Mouse (Mus musculus): ENCODE results near the gene Sarm1. TPM values are rescaled to one million over a fixed set of nuclear protein-coding genes. Genes with fewer than 3 reads are reported as not detected.
"Not testable (repeated sequence)": the region's sequence is repeated elsewhere in the genome, so short reads cannot be mapped to it uniquely, and the experiment has no call there.

Sarm1 gene
- polyA plus RNA-seq (2016; fragmentation: Nextera tagmentation; extraction: Ambion mirVana): 0.10 and 1.5 TPM in 2 replicates

DNA sequence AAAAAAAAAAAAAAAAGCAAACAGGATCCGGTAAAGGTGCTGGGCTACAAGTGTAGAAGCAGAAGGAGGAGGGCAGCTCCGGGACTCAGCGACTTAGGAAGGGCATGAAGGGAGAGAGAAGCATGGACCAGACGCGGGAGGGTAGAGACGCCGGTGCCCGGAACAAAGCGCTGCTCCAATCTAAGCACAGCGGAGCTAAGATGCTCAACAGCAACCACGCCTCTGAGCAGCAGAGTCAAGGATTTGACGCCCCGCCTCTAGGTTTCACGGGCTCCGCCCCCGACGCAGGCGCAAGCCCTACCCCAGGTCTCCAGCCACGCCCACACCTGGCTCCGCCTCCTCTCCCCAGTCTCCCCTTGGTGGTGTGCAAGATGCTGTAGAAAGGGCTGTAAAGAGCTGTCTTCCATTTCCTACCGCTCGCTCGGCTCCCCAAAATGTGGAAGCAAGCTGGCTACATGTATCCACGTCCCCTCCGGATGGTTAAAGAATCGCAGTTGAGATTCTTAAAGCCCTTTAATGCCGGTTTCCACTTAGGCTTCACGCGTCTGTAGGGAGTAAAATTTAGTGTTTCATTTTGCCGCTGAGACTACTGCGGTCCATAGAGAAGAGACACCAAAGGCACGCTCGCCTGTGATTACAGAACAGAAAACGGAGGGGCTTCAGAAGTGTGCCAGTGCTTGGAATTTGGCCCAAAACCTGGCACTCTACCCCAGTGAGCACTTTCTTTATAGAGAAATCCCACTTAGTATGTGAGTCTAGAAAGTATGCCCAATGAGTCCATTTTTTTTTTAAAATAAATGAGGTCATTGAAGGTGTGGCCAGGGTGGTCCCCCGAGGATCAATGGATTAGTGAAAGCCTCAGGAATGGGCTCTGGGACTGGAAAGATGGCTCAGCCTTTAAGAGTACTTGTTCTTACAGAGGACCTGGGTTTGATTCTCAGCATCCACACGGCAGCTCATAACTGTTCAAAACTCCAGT, at the start of gene Sarm1:
Sarm1 (minus strand) TSS at position 211 of the 979 bp plus-strand sequence.
- peak; percentile 94 for DNase-seq (ENCODE audit: low spot score)
- H3K4me1 ChIP-seq: peaks cover 14% of the 10 kb centered on the region
- H3K4me3 ChIP-seq: peak within 1 kb of the TSS; percentile 67
- no peaks in the 10 kb centered on the region for H3K36me3 ChIP-seq
- H3K27me3 ChIP-seq (ENCODE audit: insufficient read depth, poor library complexity, severe bottlenecking): peaks cover 80% of the 10 kb centered on the region
- no peak within 1 kb of the TSS; the same call in 1 of the 2 replicates for H3K27ac ChIP-seq
- no peaks in the 10 kb centered on the region for H3K9me3 ChIP-seq
- WGBS: 4% methylated on average over 36 of the region's 36 CpGs

DNA sequence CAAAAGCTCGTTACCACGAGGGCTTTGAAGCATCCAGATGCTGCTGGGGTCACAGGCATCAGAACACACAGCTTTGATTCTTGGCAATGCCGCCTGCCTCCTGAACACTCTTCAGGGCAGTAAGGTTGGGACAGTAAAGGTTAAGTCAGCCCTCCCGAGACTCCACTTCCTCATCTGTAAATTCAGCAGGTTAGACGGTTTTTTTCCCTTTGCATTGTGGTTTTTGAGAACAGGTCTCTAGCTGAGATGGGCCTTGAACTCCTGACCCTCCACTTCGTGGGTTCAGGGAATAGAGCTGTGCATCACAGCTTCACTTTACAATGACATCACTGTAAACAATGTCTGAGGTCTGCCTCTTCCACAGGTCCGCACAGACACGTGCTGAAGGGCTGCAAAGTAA, 47.6 kb upstream of the Sarm1 start:
- Histone ChIP-seq H3K9me3 (no peaks in the 10 kb centered on the region), H3K36me3 (peaks cover 43% of the 10 kb centered on the region), H3K27ac (no peak overlapping the region), H3K4me3 (no peak overlapping the region), H3K4me1 (peaks cover 17% of the 10 kb centered on the region), H3K27me3 (ENCODE audit: insufficient read depth, poor library complexity, severe bottlenecking) (no peaks in the 10 kb centered on the region)
- no peak for DNase-seq (ENCODE audit: low spot score)
- 61% methylated on average over 8 of the region's 8 CpGs for WGBS

DNA sequence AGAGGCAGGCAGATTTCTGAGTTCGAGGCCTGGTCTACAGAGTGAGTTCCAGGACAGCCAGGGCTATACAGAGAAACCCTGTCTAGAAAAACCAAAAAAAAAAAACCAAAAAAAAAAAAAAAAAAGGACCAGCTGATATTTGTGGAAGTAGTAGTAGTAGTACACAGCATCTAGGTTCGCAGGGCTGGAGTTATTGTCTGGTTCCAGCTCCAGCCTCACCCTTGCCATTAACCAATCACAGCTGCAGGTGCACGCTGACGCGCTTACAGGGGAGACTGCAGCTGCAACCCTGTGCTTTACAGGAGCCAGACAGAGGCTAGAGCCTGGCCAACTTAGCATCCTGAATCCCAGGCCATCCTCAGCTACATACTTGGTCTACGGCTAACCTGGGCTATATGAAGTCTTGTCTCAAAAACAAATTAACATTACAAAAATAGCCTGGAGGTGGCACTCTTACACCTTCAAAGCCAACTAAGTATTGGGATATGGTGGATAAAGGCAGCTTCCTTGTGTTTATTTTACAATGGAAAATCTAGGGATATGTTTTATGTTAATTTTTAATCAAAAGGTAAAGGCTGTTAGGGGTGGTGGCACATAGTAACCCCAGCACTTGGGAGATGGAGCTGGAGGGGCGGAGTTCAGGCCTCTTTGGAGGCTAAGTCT, 47.0 kb upstream of the Sarm1 start:
- H3K27me3 ChIP-seq (ENCODE audit: insufficient read depth, poor library complexity, severe bottlenecking): no peaks in the 10 kb centered on the region
- H3K4me3 ChIP-seq: no peak overlapping the region
- no peaks in the 10 kb centered on the region for H3K9me3 ChIP-seq
- H3K27ac ChIP-seq: no peak overlapping the region
- peaks cover 49% of the 10 kb centered on the region for H3K36me3 ChIP-seq
- H3K4me1 ChIP-seq: peaks cover 13% of the 10 kb centered on the region
- no peak for DNase-seq (ENCODE audit: low spot score)
- WGBS: 93% methylated on average over 7 of the region's 7 CpGs

DNA sequence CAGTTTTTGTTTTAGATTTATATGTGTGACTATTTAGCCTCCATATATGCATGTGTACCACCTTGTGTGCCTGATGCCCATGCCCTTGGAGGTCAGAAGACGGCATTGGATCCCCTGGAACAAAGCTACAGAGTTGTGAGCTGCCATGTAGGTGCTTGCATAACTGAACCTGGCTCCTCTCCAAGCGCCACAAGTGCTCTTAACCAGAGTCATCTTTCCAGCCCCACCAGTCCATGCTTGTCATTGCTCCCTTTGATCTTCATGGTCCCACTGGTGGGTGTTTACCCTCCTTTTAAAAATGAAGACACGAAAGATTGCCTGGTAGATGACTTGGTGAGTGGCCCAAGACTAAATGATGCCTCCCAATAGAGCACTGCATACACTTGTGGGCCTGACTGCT, 42.8 kb upstream of the Sarm1 start:
- no peak overlapping the region for H3K27ac ChIP-seq
- no peaks in the 10 kb centered on the region for H3K27me3 ChIP-seq (ENCODE audit: insufficient read depth, poor library complexity, severe bottlenecking)
- H3K4me3 ChIP-seq: no peak overlapping the region
- no peak for DNase-seq (ENCODE audit: low spot score)
- peaks cover 13% of the 10 kb centered on the region for H3K4me1 ChIP-seq
- no peaks in the 10 kb centered on the region for H3K9me3 ChIP-seq
- peaks cover 57% of the 10 kb centered on the region for H3K36me3 ChIP-seq
- 86% methylated on average over 3 of the region's 3 CpGs for WGBS

DNA sequence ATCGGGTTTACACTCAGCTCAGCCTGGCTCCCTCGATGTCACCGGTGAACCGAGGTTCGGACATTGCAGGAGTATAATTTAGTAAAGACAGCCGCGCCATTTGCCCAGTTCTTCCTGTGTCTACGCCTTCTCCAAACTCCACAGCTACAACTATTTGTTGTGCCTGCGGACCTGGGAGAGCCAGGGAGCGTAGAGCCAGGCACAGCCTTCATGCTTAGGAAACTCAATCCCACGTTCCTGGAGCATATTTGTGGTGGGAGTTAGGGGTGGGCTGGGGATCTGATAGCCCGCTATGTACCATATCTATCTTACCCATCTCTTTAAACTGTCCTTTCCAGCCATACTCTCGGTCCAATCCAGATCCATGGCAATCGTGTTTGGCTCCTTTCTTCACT, 39.1 kb upstream of the Sarm1 start:
- DNase-seq (ENCODE audit: low spot score): no peak
- peak overlapping the region; percentile 93 for H3K27ac ChIP-seq
- peaks cover 39% of the 10 kb centered on the region for H3K36me3 ChIP-seq
- H3K27me3 ChIP-seq (ENCODE audit: insufficient read depth, poor library complexity, severe bottlenecking): no peaks in the 10 kb centered on the region
- peak overlapping the region; percentile 87 for H3K4me3 ChIP-seq
- no peaks in the 10 kb centered on the region for H3K9me3 ChIP-seq
- peaks cover 29% of the 10 kb centered on the region for H3K4me1 ChIP-seq
- WGBS: 3% methylated on average over 14 of the region's 14 CpGs

DNA sequence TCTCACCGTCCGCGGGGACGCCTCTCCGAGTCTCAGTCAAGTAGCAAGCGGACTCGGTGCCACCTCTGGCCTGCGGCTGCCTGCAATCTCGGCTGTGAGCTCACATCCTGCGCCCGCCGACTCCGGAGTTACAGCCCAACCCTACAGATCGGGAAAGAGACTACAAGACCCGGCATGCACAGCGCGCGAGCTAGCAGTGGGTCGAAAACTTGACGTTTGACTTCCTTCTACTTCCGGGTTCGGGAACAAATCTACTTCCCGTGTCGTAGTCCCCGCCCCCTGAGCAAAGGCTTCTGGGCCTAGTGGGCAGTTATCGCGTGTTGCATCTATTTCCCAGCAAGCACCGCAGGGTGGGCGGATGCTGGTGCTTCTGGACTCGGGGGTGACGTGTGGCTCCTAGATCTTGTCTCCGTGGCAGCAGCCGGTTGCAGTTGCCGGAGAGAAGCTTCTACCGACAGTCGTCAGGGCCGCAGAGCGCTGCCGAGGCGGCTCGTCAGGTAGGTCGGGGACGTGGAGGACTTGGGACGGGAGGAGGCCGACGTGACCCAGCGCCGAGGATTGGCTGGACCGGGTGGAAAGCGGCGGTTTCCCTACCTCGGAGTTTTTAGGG, 38.6 kb upstream of the Sarm1 start, which contains the start of the genes Tnfaip1 and Ift20:
Tnfaip1 (minus strand) TSS at position 253 of the 610 bp plus-strand sequence.
Ift20 (plus strand) TSS at position 282 of the 610 bp plus-strand sequence.
- Histone ChIP-seq H3K4me1 (peaks cover 29% of the 10 kb centered on the region), H3K9me3 (no peaks in the 10 kb centered on the region), H3K27ac (peak within 1 kb of the TSS; percentile 93), H3K36me3 (peaks cover 35% of the 10 kb centered on the region), H3K4me3 (peak within 1 kb of the TSS; percentile 87), H3K27me3 (ENCODE audit: insufficient read depth, poor library complexity, severe bottlenecking) (no peaks in the 10 kb centered on the region)
- peak; percentile 100 for DNase-seq (ENCODE audit: low spot score)
- under 1% methylated on average over 52 of the region's 52 CpGs for WGBS

DNA sequence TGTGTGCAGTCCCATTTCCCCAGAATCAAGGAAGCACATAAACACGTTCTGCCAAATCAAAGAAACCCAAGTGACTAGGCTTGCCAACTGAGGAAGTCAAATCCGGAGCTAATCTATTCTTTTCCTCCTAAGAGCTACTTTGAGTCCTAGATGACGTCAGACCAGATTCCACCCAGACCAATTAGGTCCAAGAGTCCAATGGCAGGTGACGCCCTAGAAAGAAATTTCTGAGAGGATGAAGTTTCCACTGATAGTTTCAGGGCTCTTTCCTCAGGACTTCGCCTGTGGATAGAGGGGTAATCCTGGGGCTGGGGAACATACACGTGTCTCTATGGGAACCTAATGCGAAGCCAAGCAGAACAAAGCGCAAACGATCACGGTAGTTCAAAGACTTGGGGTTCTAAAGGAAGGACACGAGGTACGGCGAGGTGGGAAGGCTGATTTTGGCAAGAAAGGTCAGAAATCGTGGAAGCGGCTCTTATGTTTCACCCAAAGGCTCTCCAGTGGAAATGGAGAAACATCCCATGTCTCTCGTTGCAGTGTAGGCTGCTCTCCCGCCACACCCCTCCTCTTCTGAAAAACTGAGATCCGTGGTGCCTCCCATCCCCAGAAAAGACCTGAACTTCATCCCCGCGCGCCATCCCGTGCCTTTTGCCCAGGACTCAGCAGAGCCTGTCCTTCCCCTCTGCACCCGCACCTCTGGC, 38.0 kb upstream of the Sarm1 start:
- peak overlapping the region; percentile 87 for H3K4me3 ChIP-seq
- WGBS: under 1% methylated on average over 23 of the region's 23 CpGs
- no peak for DNase-seq (ENCODE audit: low spot score)
- peak overlapping the region; percentile 93 for H3K27ac ChIP-seq
- H3K27me3 ChIP-seq (ENCODE audit: insufficient read depth, poor library complexity, severe bottlenecking): no peaks in the 10 kb centered on the region
- peaks cover 29% of the 10 kb centered on the region for H3K4me1 ChIP-seq
- H3K36me3 ChIP-seq: peaks cover 34% of the 10 kb centered on the region
- H3K9me3 ChIP-seq: no peaks in the 10 kb centered on the region

DNA sequence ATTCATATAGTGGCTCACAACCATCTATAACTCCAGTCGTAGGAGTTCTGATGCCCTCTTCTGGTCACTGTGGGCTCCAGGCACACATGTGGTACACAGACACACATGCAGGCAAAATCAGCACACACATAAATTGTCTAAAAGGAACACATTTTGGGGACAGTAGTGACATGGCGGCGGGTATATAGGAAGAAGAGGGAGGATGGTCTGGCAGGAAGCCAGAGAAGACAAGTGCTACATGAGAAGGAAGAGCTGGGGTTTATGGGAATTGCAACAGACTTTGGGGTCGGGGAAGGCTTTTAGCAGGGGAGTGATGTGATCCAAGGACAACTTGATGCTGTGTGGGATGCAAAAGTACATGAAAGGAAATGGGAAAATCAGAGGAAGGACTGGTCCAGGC, 37.0 kb upstream of the Sarm1 start:
- H3K36me3 ChIP-seq: peaks cover 34% of the 10 kb centered on the region
- no peaks in the 10 kb centered on the region for H3K9me3 ChIP-seq
- no peak overlapping the region for H3K27ac ChIP-seq
- WGBS: 78% methylated on average over 4 of the region's 4 CpGs
- H3K4me1 ChIP-seq: peaks cover 35% of the 10 kb centered on the region
- H3K4me3 ChIP-seq: peak overlapping the region; percentile 87
- H3K27me3 ChIP-seq (ENCODE audit: insufficient read depth, poor library complexity, severe bottlenecking): no peaks in the 10 kb centered on the region
- DNase-seq (ENCODE audit: low spot score): no peak

DNA sequence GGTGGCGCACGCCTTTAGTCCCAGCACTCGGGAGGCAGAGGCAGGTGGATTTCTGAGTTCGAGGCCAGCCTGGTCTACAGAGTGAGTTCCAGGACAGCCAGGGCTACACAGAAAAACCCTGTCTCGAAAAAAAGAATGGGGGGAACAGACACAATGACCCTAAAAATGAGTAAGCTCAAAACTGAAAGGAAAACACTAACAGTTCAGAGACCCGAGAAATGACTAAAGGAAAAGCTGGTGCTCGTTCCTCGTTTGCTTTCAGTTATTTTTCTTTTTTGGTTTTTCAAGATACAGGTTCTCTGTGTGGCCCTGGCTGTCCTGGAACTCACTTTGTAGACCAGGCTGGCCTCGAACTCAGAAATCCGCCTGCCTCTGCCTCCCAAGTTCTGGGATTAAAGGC, 34.0 kb upstream of the Sarm1 start:
- peaks cover 26% of the 10 kb centered on the region for H3K4me1 ChIP-seq
- DNase-seq (ENCODE audit: low spot score); H3K27ac ChIP-seq; H3K27me3 ChIP-seq (ENCODE audit: insufficient read depth, poor library complexity, severe bottlenecking); H3K4me3 ChIP-seq; H3K9me3 ChIP-seq: not testable (repeated sequence)
- WGBS: 80% methylated on average over 10 of the region's 10 CpGs
- peaks cover 52% of the 10 kb centered on the region for H3K36me3 ChIP-seq

DNA sequence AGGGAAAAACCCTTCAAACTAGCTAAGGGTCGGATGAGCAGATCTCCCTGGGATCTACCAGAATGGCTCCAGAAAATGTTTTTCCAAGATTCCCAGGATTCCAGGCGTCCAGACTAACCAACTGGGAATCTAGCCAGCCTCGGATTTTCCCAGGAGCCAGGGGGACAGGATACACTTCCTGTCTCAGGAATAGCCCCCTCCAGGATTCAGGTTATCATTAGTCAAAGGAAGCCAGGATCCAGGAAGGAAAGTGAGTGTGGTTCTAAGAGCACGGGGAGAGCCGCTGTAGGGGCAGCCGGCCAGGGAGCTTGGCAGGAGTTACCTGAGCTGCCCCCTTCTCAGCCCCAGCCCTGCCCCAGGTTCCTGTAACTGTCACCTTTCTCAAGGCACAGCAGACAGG, 33.5 kb upstream of the Sarm1 start:
- Histone ChIP-seq H3K27me3 (ENCODE audit: insufficient read depth, poor library complexity, severe bottlenecking) (no peaks in the 10 kb centered on the region), H3K27ac (0 out of 2 replicates have a peak overlapping the region, but pooled peaks have one; percentile 60), H3K9me3 (no peaks in the 10 kb centered on the region), H3K36me3 (peaks cover 57% of the 10 kb centered on the region), H3K4me1 (peaks cover 26% of the 10 kb centered on the region), H3K4me3 (no peak overlapping the region)
- 66% methylated on average over 6 of the region's 6 CpGs for WGBS
- DNase-seq (ENCODE audit: low spot score): no peak

DNA sequence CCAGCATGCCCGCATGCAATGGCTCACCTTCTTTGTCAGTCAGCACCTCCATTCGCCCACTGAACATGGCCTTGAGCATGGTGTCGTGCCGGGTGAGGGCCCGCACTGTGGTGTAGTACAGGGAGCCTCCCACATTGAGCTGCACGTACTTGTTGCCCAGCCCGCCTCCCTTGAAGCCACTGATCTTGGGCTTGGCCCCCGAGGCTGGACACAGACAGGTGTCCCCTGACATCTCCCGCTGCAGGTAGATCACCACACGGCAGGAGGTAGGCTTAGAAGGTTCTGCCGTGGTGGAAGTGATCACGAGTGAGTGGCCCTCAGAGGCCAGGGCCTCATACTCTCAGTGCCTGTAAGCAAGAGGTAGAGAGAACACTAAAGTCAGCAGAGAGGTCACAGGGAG, 32.4 kb upstream of the Sarm1 start:
- no peak for DNase-seq (ENCODE audit: low spot score)
- no peaks in the 10 kb centered on the region for H3K9me3 ChIP-seq
- no peaks in the 10 kb centered on the region for H3K27me3 ChIP-seq (ENCODE audit: insufficient read depth, poor library complexity, severe bottlenecking)
- WGBS: 87% methylated on average over 12 of the region's 12 CpGs
- peak overlapping the region; percentile 60; the same call in 1 of the 2 replicates for H3K27ac ChIP-seq
- no peak overlapping the region for H3K4me3 ChIP-seq
- H3K36me3 ChIP-seq: peaks cover 67% of the 10 kb centered on the region
- peaks cover 22% of the 10 kb centered on the region for H3K4me1 ChIP-seq

DNA sequence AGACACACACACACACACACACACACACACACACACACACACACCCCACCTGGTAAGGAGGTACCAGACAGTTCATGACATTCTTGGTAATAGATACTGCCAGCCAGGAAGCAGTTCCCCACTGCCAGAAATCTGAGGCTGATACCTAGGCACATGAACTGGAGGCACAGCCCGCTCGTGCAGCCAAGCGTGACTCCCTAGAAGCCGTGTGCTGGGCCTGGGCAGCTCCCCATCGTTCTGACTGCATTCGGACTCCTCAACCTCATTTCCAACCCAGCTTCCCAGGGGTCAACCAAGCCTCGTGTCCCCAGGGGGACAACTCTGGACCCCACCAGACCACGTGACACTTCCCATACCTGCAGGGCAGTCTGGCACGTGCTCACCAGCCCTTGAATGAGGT, 31.2 kb upstream of the Sarm1 start:
- 88% methylated on average over 9 of the region's 9 CpGs for WGBS
- no peak for DNase-seq (ENCODE audit: low spot score)
- H3K4me3 ChIP-seq: no peak overlapping the region
- H3K27me3 ChIP-seq (ENCODE audit: insufficient read depth, poor library complexity, severe bottlenecking): no peaks in the 10 kb centered on the region
- H3K36me3 ChIP-seq: peaks cover 80% of the 10 kb centered on the region
- H3K27ac ChIP-seq: no peak overlapping the region
- peaks cover 13% of the 10 kb centered on the region; the same call in 1 of the 2 replicates for H3K4me1 ChIP-seq
- no peaks in the 10 kb centered on the region for H3K9me3 ChIP-seq

Measured in heart, embryonic 10.5 days (tissue).